Mouse (Mus musculus): ENCODE results near the gene Nt5dc2. TPM values are rescaled to one million over a fixed set of nuclear protein-coding genes. Genes with fewer than 3 reads are reported as not detected.

Gene Nt5dc2
- total RNA-seq, 1 experiment, result 155 TPM

GRCm38 (mm10) chr14:31145694-31146093 lies 14.8 kb downstream of the Nt5dc2 start:
- no peaks in the 10 kb centered on the region for H3K9me3 ChIP-seq (ENCODE audit: control insufficient read depth, insufficient read depth, low read depth, low read length)
- H3K9ac ChIP-seq (ENCODE audit: insufficient read depth, low read depth, low read length, poor library complexity, severe bottlenecking), result no peak overlapping the region
- in situ Hi-C loops (cut with MboI; ENCODE audit: low sequenced_read_pairs in 2 of 2, unreplicated experiment in 2 of 2), result no loop called here
- no peak for DNase-seq (ENCODE audit: low read depth, low spot score)
- TF ChIP-seq ZC3H11A (IDR thresholded peaks at IDR 0.05; ENCODE audit: borderline replicate concordance, low read depth, low read length) (no peak), HCFC1 (IDR thresholded peaks at IDR 0.05; ENCODE audit: borderline replicate concordance, insufficient read depth, low read length) (no peak)
- 0 out of 2 replicates have a peak, but pooled peaks cover 2% of the 10 kb centered on the region for H3K36me3 ChIP-seq (ENCODE audit: control insufficient read depth, insufficient read depth, low read length, poor library complexity, severe bottlenecking)
- no peaks in the 10 kb centered on the region for H3K4me1 ChIP-seq (ENCODE audit: control insufficient read depth in 2 of 2, insufficient read depth in 2 of 2, low read length in 2 of 2, poor library complexity in 1 of 2)
- no peak overlapping the region for H3K27ac ChIP-seq (ENCODE audit: insufficient read depth, low read depth, low read length, poor library complexity, severe bottlenecking)
- H3K4me3 ChIP-seq (ENCODE audit: insufficient read depth in 1 of 2, low read depth in 1 of 2, low read length in 2 of 2, poor library complexity in 1 of 2, severe bottlenecking in 1 of 2), result no peak overlapping the region

DNA sequence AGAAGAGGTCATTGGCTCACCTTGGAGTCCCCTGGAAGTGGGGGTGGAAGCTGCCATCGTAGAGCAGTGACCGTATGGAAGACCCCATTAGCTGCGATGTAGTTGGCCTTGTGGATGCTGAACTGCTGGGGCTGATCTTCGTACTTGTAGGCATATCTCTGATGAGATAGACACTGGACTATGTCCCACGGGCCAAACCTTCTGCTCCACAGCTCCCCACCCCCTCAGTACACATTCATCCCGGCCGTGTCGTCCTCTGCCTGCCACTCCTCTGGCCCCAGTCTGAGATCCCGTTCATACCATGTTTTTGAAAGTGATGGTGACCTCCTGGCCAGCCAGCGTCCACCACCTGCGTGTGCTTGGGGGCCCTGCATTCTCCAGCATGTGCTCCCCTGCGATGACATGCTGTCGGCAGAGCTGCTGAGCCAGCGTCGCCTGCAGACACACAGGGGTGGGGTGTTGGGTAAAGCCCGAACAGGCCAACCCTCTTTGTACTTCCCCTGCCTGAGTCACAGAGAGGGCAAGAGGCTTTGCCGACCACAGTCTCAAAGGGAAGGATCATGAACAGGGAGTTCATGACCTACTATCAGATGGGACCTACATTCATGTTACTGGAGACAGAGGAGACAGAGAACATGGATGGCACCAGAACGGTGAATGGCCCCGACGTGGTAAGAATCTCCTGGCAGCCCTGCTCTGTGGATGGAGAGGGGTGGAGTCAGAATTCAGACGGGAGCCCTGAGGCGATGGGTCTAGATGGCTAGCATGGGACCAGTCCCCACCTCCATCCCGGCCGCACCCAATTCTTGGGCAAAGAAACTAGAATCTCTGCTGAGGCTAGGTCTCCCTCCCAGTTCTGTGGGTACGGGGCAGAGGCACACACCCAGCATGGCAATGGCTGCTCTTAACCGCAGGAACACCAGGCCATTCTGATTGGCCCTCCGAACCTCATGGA lies 29.6 kb downstream of the Nt5dc2 start:
- Histone ChIP-seq H3K4me1 (ENCODE audit: control insufficient read depth in 2 of 2, insufficient read depth in 2 of 2, low read length in 2 of 2, poor library complexity in 1 of 2) (peaks cover 0 to 8% of the 10 kb centered on the region in 2 experiments; a peak in 1 of 4 replicates), H3K27ac (ENCODE audit: insufficient read depth, low read depth, low read length, poor library complexity, severe bottlenecking) (no peak overlapping the region), H3K36me3 (ENCODE audit: control insufficient read depth, insufficient read depth, low read length, poor library complexity, severe bottlenecking) (no peaks in the 10 kb centered on the region), H3K9ac (ENCODE audit: insufficient read depth, low read depth, low read length, poor library complexity, severe bottlenecking) (no peak overlapping the region), H3K9me3 (ENCODE audit: control insufficient read depth, insufficient read depth, low read depth, low read length) (no peaks in the 10 kb centered on the region), H3K4me3 (ENCODE audit: insufficient read depth in 1 of 2, low read depth in 1 of 2, low read length in 2 of 2, poor library complexity in 1 of 2, severe bottlenecking in 1 of 2) (no peak overlapping the region)
- in situ Hi-C loops (cut with MboI; ENCODE audit: low sequenced_read_pairs in 2 of 2, unreplicated experiment in 2 of 2), result no loop called here
- TF ChIP-seq ZC3H11A (IDR thresholded peaks at IDR 0.05; ENCODE audit: borderline replicate concordance, low read depth, low read length), result no peak
- no peak for TF ChIP-seq MAFK (IDR thresholded peaks at IDR 0.05; ENCODE audit: insufficient read depth, low read depth, low read length)
- TF ChIP-seq HCFC1 (IDR thresholded peaks at IDR 0.05; ENCODE audit: borderline replicate concordance, insufficient read depth, low read length), result no peak
- TF ChIP-seq ZNF384 (IDR thresholded peaks at IDR 0.05; ENCODE audit: low read depth, low read length), result no peak
- no peak for TF ChIP-seq CHD2 (IDR thresholded peaks at IDR 0.05; ENCODE audit: low read depth, low read length)
- DNase-seq (ENCODE audit: low read depth, low spot score), result no peak

DNA sequence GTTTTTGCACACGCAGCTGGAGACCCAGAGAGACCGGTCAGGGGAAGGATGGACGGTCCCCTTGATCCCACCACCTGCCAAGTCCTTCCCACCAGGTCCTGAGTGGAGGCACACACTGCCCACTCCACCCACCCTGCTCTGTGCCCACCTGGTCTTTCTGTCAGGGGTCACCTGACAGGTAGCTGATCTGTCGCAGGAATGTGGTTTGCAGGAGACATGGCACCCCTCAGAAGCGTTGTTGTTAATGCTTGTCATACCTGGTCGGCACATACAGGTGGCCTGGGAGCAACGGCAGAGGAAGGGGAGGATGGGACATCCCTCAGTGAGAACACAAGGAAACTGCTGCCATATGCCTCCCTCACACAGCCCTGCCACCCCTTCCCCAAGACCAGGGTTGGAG lies 30.3 kb downstream of the Nt5dc2 start:
- no peak for DNase-seq (ENCODE audit: low read depth, low spot score)
- Histone ChIP-seq H3K4me1 (ENCODE audit: control insufficient read depth in 2 of 2, insufficient read depth in 2 of 2, low read length in 2 of 2, poor library complexity in 1 of 2) (peaks cover 0 to 8% of the 10 kb centered on the region in 2 experiments; a peak in 1 of 4 replicates), H3K27ac (ENCODE audit: insufficient read depth, low read depth, low read length, poor library complexity, severe bottlenecking) (no peak overlapping the region), H3K9ac (ENCODE audit: insufficient read depth, low read depth, low read length, poor library complexity, severe bottlenecking) (no peak overlapping the region), H3K4me3 (ENCODE audit: insufficient read depth in 1 of 2, low read depth in 1 of 2, low read length in 2 of 2, poor library complexity in 1 of 2, severe bottlenecking in 1 of 2) (no peak overlapping the region), H3K36me3 (ENCODE audit: control insufficient read depth, insufficient read depth, low read length, poor library complexity, severe bottlenecking) (no peaks in the 10 kb centered on the region), H3K9me3 (ENCODE audit: control insufficient read depth, insufficient read depth, low read depth, low read length) (no peaks in the 10 kb centered on the region)
- no peak for TF ChIP-seq ZC3H11A (IDR thresholded peaks at IDR 0.05; ENCODE audit: borderline replicate concordance, low read depth, low read length)
- no peak for TF ChIP-seq HCFC1 (IDR thresholded peaks at IDR 0.05; ENCODE audit: borderline replicate concordance, insufficient read depth, low read length)
- in situ Hi-C loops (cut with MboI; ENCODE audit: low sequenced_read_pairs in 2 of 2, unreplicated experiment in 2 of 2), result no loop called here

DNA sequence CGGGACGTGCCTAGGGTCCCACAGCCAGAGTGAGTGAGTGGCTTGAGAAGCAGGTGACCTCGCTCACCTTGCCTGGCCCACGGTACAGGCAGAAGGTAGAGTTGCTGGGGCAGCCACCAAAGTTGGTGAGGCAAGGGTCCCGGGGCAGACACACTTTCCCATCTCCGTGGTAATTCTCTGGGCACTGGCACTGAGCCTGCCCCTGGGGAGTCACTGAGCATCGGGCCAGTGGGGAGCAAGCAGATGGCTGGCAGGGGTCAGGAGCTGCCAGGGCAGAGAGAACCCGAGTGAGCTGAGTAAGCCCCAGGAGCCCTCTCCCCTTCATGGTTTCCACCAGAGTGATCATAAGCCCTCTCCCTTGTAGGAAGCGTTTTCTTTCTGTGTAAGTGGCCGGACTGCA lies 30.8 kb downstream of the Nt5dc2 start:
- Histone ChIP-seq H3K9ac (ENCODE audit: insufficient read depth, low read depth, low read length, poor library complexity, severe bottlenecking) (no peak overlapping the region), H3K27ac (ENCODE audit: insufficient read depth, low read depth, low read length, poor library complexity, severe bottlenecking) (no peak overlapping the region), H3K4me3 (ENCODE audit: insufficient read depth in 1 of 2, low read depth in 1 of 2, low read length in 2 of 2, poor library complexity in 1 of 2, severe bottlenecking in 1 of 2) (no peak overlapping the region), H3K9me3 (ENCODE audit: control insufficient read depth, insufficient read depth, low read depth, low read length) (no peaks in the 10 kb centered on the region), H3K36me3 (ENCODE audit: control insufficient read depth, insufficient read depth, low read length, poor library complexity, severe bottlenecking) (no peaks in the 10 kb centered on the region), H3K4me1 (ENCODE audit: control insufficient read depth in 2 of 2, insufficient read depth in 2 of 2, low read length in 2 of 2, poor library complexity in 1 of 2) (peaks cover 0 to 10% of the 10 kb centered on the region in 2 experiments; a peak in 1 of 4 replicates)
- in situ Hi-C loops (cut with MboI; ENCODE audit: low sequenced_read_pairs in 2 of 2, unreplicated experiment in 2 of 2), result no loop called here
- no peak for DNase-seq (ENCODE audit: low read depth, low spot score)
- TF ChIP-seq CHD2 (IDR thresholded peaks at IDR 0.05; ENCODE audit: low read depth, low read length) (no peak), ZNF384 (IDR thresholded peaks at IDR 0.05; ENCODE audit: low read depth, low read length) (no peak), ZC3H11A (IDR thresholded peaks at IDR 0.05; ENCODE audit: borderline replicate concordance, low read depth, low read length) (no peak), HCFC1 (IDR thresholded peaks at IDR 0.05; ENCODE audit: borderline replicate concordance, insufficient read depth, low read length) (no peak), MAFK (IDR thresholded peaks at IDR 0.05; ENCODE audit: insufficient read depth, low read depth, low read length) (no peak)
